Mouse (Mus musculus): ENCODE data around the gene Gm10974.

DNA sequence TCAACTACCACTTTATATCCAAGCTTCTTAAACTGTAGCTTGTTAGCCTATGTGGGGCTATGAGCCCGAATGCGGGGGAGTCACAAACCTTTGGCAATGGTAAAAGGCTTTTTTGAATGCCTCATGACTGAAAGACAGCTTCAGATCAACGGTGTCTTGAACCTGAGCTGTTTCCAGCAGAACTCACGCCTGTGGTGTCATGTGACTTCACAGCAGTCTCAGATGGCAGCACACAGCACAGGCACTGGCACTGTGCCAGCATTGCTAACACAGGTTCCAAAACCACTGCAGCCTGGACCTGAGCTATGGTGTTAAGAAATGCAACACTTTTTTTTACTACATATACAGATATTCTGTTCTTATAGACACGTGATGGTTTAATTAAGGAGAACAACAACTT is 44.7 kb upstream of the Gm10974 start:
- TF ChIP-seq CTCF (IDR thresholded peaks at IDR 0.05; ENCODE audit: insufficient read depth, low read depth, low read length): no peak
- TF ChIP-seq POLR2A (IDR thresholded peaks at IDR 0.05; ENCODE audit: insufficient read depth, low read depth, low read length): no peak

All from olfactory bulb, adult 2 months (tissue).